27 mouse cellular contexts compared by ENCODE assay signal in genomic region chr2:162992084-162992437, GRCm38 (mm10). TPM values are rescaled to one million over a fixed set of nuclear protein-coding genes. Genes with fewer than 3 reads are reported as not detected.
DNase-seq lines count a peak whose midpoint lies in the region; ATAC-seq and TF ChIP-seq lines count a peak whose summit lies in the region.
"Had no signal": no experiment of that assay in that cellular context is flagged by ENCODE, and none has a peak within 500 bp of the region (broad histone marks: within the 10 kb centered on the region; RNA-seq: fewer than 3 reads in every experiment).

No protein-coding gene starts in this region.

- TF ChIP-seq CTCF in cortical plate, adult 2 months (IDR thresholded peaks at IDR 0.05; ENCODE audit: extremely low read depth, insufficient read depth, low read length) = no peak

- no peak overlapping the region for H3K9ac ChIP-seq in kidney, embryonic 16.5 days (replicated peaks; ENCODE audit: low read length)
- H3K9ac ChIP-seq in liver, embryonic 16.5 days (ENCODE audit: low read depth, low read length) = no peak overlapping the region
- H3K9ac ChIP-seq in hindbrain, embryonic 11.5 days (ENCODE audit: low read depth, low read length) = no peak overlapping the region
- H3K9ac ChIP-seq in forebrain, embryonic 12.5 days = no peak overlapping the region
- H3K9ac ChIP-seq: forebrain, postnatal 0 days; heart, embryonic 13.5 days; hindbrain, embryonic 12.5 days; limb, embryonic 15.5 days had no signal

- no peak overlapping the region for H3K27ac ChIP-seq in kidney, embryonic 16.5 days (ENCODE audit: low read length)
- peak overlapping the region; percentile 91 for H3K27ac ChIP-seq in cortical plate, adult 2 months (ENCODE audit: insufficient read depth, low read length)
- H3K27ac ChIP-seq in liver, embryonic 16.5 days (ENCODE audit: low read length) = no peak overlapping the region
- H3K27ac ChIP-seq in hindbrain, embryonic 11.5 days (ENCODE audit: low read depth, low read length) = no peak overlapping the region
- H3K27ac ChIP-seq in forebrain, embryonic 12.5 days = no peak overlapping the region
- H3K27ac ChIP-seq: embryonic facial prominence, embryonic 10.5 days; heart, embryonic 13.5 days; hindbrain, embryonic 12.5 days; limb, embryonic 15.5 days had no signal

- no peak overlapping the region for H3K4me2 ChIP-seq in kidney, embryonic 16.5 days (replicated peaks; ENCODE audit: low read depth, low read length)
- no peak overlapping the region for H3K4me2 ChIP-seq in liver, embryonic 16.5 days (ENCODE audit: low read depth, low read length)
- no peak overlapping the region for H3K4me2 ChIP-seq in hindbrain, embryonic 11.5 days (replicated peaks; ENCODE audit: low read depth, low read length)
- H3K4me2 ChIP-seq in forebrain, embryonic 12.5 days = no peak overlapping the region
- H3K4me2 ChIP-seq: heart, embryonic 13.5 days; hindbrain, embryonic 12.5 days; limb, embryonic 15.5 days had no signal

- H3K27me3 ChIP-seq in kidney, embryonic 16.5 days (ENCODE audit: insufficient read depth, low read length) = no peaks in the 10 kb centered on the region
- no peaks in the 10 kb centered on the region for H3K27me3 ChIP-seq in liver, embryonic 16.5 days (ENCODE audit: control insufficient read depth, insufficient read depth, low read depth, low read length)
- H3K27me3 ChIP-seq in hindbrain, embryonic 11.5 days (ENCODE audit: control insufficient read depth, insufficient read depth, low read length) = no peaks in the 10 kb centered on the region
- peaks cover 3% of the 10 kb centered on the region; the same call in 1 of the 2 replicates for H3K27me3 ChIP-seq in forebrain, embryonic 12.5 days
- H3K27me3 ChIP-seq: limb, embryonic 15.5 days; Patski had no signal

- no peaks in the 10 kb centered on the region for H3K36me3 ChIP-seq in kidney, embryonic 16.5 days (ENCODE audit: insufficient read depth, low read length)
- no peaks in the 10 kb centered on the region for H3K36me3 ChIP-seq in liver, embryonic 16.5 days (ENCODE audit: control insufficient read depth, insufficient read depth)
- H3K36me3 ChIP-seq in hindbrain, embryonic 11.5 days (ENCODE audit: control insufficient read depth, insufficient read depth, low read length) = no peaks in the 10 kb centered on the region
- no peaks in the 10 kb centered on the region for H3K36me3 ChIP-seq in forebrain, embryonic 12.5 days (replicated peaks)
- H3K36me3 ChIP-seq: embryonic facial prominence, embryonic 10.5 days; G1E; heart, embryonic 13.5 days; hindbrain, embryonic 12.5 days; limb, embryonic 15.5 days had no signal

- DNase-seq in kidney, adult 8-10 months = peak; percentile 63 to 84
- peak; percentile 88 for DNase-seq in kidney, adult 9 months
- DNase-seq in hindbrain, embryonic 11.5 days (ENCODE audit: low spot score) = no peak
- DNase-seq: adrenal gland, adult 2 months; B cell, adult 2 months; cerebellum, adult 11 months; cerebellum, adult 9-11 months; forebrain, postnatal 0 days; gastrocnemius, postnatal 14 days; heart, adult 11 months; heart, postnatal 14 days; lung, postnatal 4 days; midbrain, embryonic 14.5 days; spleen, adult 18-20 months; thymus, postnatal 14 days had no signal

- ATAC-seq in kidney, embryonic 16.5 days (ENCODE audit: low FRiP score, low TSS enrichment) = no peak
- peak; percentile 54; the same call in 1 of the 2 replicates for ATAC-seq in liver, embryonic 16.5 days (ENCODE audit: low read depth)
- ATAC-seq in hindbrain, embryonic 11.5 days (ENCODE audit: low FRiP score) = no peak
- ATAC-seq in forebrain, embryonic 12.5 days (ENCODE audit: low FRiP score) = no peak
- ATAC-seq: forebrain, postnatal 0 days; Patski had no signal

- H3K4me1 ChIP-seq in kidney, embryonic 16.5 days (ENCODE audit: insufficient read depth, low read length) = peaks cover 1% of the 10 kb centered on the region; the same call in 1 of the 2 replicates
- H3K4me1 ChIP-seq in cortical plate, adult 2 months (ENCODE audit: control insufficient read depth, insufficient read depth, low read length) = no peaks in the 10 kb centered on the region
- H3K4me1 ChIP-seq in liver, embryonic 16.5 days (ENCODE audit: control insufficient read depth, low read depth, low read length) = peaks cover 4% of the 10 kb centered on the region
- H3K4me1 ChIP-seq in hindbrain, embryonic 11.5 days (replicated peaks; ENCODE audit: control insufficient read depth, insufficient read depth, low read length) = no peaks in the 10 kb centered on the region
- no peaks in the 10 kb centered on the region for H3K4me1 ChIP-seq in forebrain, embryonic 12.5 days
- H3K4me1 ChIP-seq: heart, embryonic 13.5 days; hindbrain, embryonic 12.5 days; limb, embryonic 15.5 days had no signal

- H3K4me3 ChIP-seq in kidney, embryonic 16.5 days (ENCODE audit: low read length) = no peak overlapping the region
- H3K4me3 ChIP-seq in cortical plate, adult 2 months (ENCODE audit: insufficient read depth, low read length) = no peak overlapping the region
- H3K4me3 ChIP-seq in liver, embryonic 16.5 days (ENCODE audit: low read depth, low read length) = no peak overlapping the region
- no peak overlapping the region for H3K4me3 ChIP-seq in hindbrain, embryonic 11.5 days (ENCODE audit: low read depth, low read length)
- H3K4me3 ChIP-seq in forebrain, embryonic 12.5 days (replicated peaks) = no peak overlapping the region
- H3K4me3 ChIP-seq: embryonic facial prominence, embryonic 10.5 days; heart, embryonic 13.5 days; hindbrain, embryonic 12.5 days; limb, embryonic 15.5 days had no signal

- H3K9me3 ChIP-seq in kidney, embryonic 16.5 days (ENCODE audit: low read length) = no peaks in the 10 kb centered on the region; the same call in 1 of the 2 replicates
- H3K9me3 ChIP-seq in liver, embryonic 16.5 days (replicated peaks; ENCODE audit: control insufficient read depth, low read length) = no peaks in the 10 kb centered on the region
- H3K9me3 ChIP-seq in hindbrain, embryonic 11.5 days (ENCODE audit: control insufficient read depth, low read length) = no peaks in the 10 kb centered on the region
- no peaks in the 10 kb centered on the region for H3K9me3 ChIP-seq in forebrain, embryonic 12.5 days
- H3K9me3 ChIP-seq: embryonic facial prominence, embryonic 10.5 days; G1E; heart, embryonic 13.5 days; hindbrain, embryonic 12.5 days; limb, embryonic 15.5 days had no signal

- TF ChIP-seq POLR2A in cortical plate, adult 2 months (IDR thresholded peaks at IDR 0.05; ENCODE audit: extremely low read depth, insufficient read depth, low read length) = no peak

RNA-seq across cellular contexts. Expression of gene Sgk2, which starts 4.9 kb away (rescaled TPM):
- 11.2 and 12.2 TPM in 2 replicates for polyA plus RNA-seq in kidney, embryonic 16.5 days (2015; fragmentation: Nextera tagmentation; extraction: Ambion mirVana)
- 2.4 and 2.8 TPM in 2 replicates for polyA plus RNA-seq in cortical plate, adult 2 months (2012; rRNA removed)
- 4.6 and 5.8 TPM in 2 replicates for polyA plus RNA-seq in liver, embryonic 16.5 days (2015; fragmentation: Nextera tagmentation; extraction: Ambion mirVana)
- polyA plus RNA-seq in hindbrain, embryonic 11.5 days (2014; fragmentation: Nextera tagmentation; extraction: Ambion mirVana) = not detected in 2 replicates
- polyA plus RNA-seq in forebrain, embryonic 12.5 days (2016; fragmentation: Nextera tagmentation; extraction: Ambion mirVana) = not detected in 2 replicates
- polyA plus RNA-seq: embryonic facial prominence, embryonic 10.5 days; G1E; heart, embryonic 13.5 days; hindbrain, embryonic 12.5 days; lung, embryonic 16.5 days; neural tube, embryonic 11.5 days had no signal

RNA-seq across cellular contexts. Expression of gene Ift52, which starts 25.1 kb away (rescaled TPM):
- 55.3 and 55.5 TPM in 2 replicates for polyA plus RNA-seq in kidney, embryonic 16.5 days (2015; fragmentation: Nextera tagmentation; extraction: Ambion mirVana)
- polyA plus RNA-seq in cortical plate, adult 2 months (2012; rRNA removed) = 34.0 and 34.2 TPM in 2 replicates
- polyA plus RNA-seq in liver, embryonic 16.5 days (2015; fragmentation: Nextera tagmentation; extraction: Ambion mirVana) = 15.8 and 16.4 TPM in 2 replicates
- 59.7 and 63.6 TPM in 2 replicates for polyA plus RNA-seq in hindbrain, embryonic 11.5 days (2014; fragmentation: Nextera tagmentation; extraction: Ambion mirVana)
- polyA plus RNA-seq in forebrain, embryonic 12.5 days (2016; fragmentation: Nextera tagmentation; extraction: Ambion mirVana) = 48.4 and 52.2 TPM in 2 replicates

RNA-seq across cellular contexts. Expression of gene L3mbtl1, which starts 48.8 kb away (rescaled TPM):
- 0.09 and 0.14 TPM in 2 replicates for polyA plus RNA-seq in kidney, embryonic 16.5 days (2015; fragmentation: Nextera tagmentation; extraction: Ambion mirVana)
- 17.5 and 19.4 TPM in 2 replicates for polyA plus RNA-seq in cortical plate, adult 2 months (2012; rRNA removed)
- 0.04 TPM in 1 of 2 replicates, not detected in the other for polyA plus RNA-seq in liver, embryonic 16.5 days (2015; fragmentation: Nextera tagmentation; extraction: Ambion mirVana)
- polyA plus RNA-seq in hindbrain, embryonic 11.5 days (2014; fragmentation: Nextera tagmentation; extraction: Ambion mirVana) = 0.13 and 0.45 TPM in 2 replicates
- 0.11 and 0.82 TPM in 2 replicates for polyA plus RNA-seq in forebrain, embryonic 12.5 days (2016; fragmentation: Nextera tagmentation; extraction: Ambion mirVana)
- polyA plus RNA-seq: G1E had no signal

Comparison
In these comparisons a context has a peak if more than half of its experiments do, and no peak if none do; other contexts are left out.
1. RNA of gene L3mbtl1, which starts 48.8 kb away (polyA plus RNA-seq): 17.5 to 19.4 TPM in cortical plate, adult 2 months; 0.13 to 0.45 TPM in hindbrain, embryonic 11.5 days, 0.11 to 0.82 TPM in forebrain, embryonic 12.5 days, 0.09 to 0.14 TPM in kidney, embryonic 16.5 days and 0.04 TPM in liver, embryonic 16.5 days; every median in the first group is over 10 times any median in the second.